Mouse (Mus musculus): ENCODE results near the gene Egln3. TPM values are rescaled to one million over a fixed set of nuclear protein-coding genes. Genes with fewer than 3 reads are reported as not detected.
A peak's percentile ranks its signal among the peaks of the same experiment; 100 is the strongest.

Egln3 gene
- polyA plus RNA-seq, 1 experiment from 2014 or later: 7.1 TPM

GRCm38 (mm10) chr12:54178323-54178722, 25.3 kb downstream of the Egln3 start:
- H3K36me3 ChIP-seq (ENCODE audit: control insufficient read depth, insufficient read depth): 0 out of 2 replicates have a peak, but pooled peaks cover 2% of the 10 kb centered on the region
- H3K27ac ChIP-seq (ENCODE audit: low read length): no peak overlapping the region
- no peaks in the 10 kb centered on the region for H3K27me3 ChIP-seq (replicated peaks; ENCODE audit: control insufficient read depth, insufficient read depth, low read length)
- no peak overlapping the region for H3K4me3 ChIP-seq (replicated peaks; ENCODE audit: low read length)
- WGBS: 50% methylated on average over 3 of the region's 3 CpGs
- no peak for ATAC-seq
- H3K4me1 ChIP-seq (replicated peaks; ENCODE audit: control insufficient read depth, insufficient read depth, low read length): no peaks in the 10 kb centered on the region
- no peak overlapping the region for H3K9ac ChIP-seq (replicated peaks; ENCODE audit: low read depth, low read length)
- no peaks in the 10 kb centered on the region for H3K9me3 ChIP-seq (ENCODE audit: control insufficient read depth, low read length)
- no peak overlapping the region for H3K4me2 ChIP-seq (ENCODE audit: low read length)

- ATAC-seq: no peak
Observed at GRCm38 (mm10) chr12:54168786-54169185, 34.9 kb downstream of the Egln3 start.

GRCm38 (mm10) chr12:54167737-54168136, 35.9 kb downstream of the Egln3 start:
- H3K4me3 ChIP-seq (replicated peaks; ENCODE audit: low read length): no peak overlapping the region
- peaks cover 3% of the 10 kb centered on the region for H3K4me1 ChIP-seq (replicated peaks; ENCODE audit: control insufficient read depth, insufficient read depth, low read length)
- no peaks in the 10 kb centered on the region for H3K27me3 ChIP-seq (replicated peaks; ENCODE audit: control insufficient read depth, insufficient read depth, low read length)
- H3K36me3 ChIP-seq (ENCODE audit: control insufficient read depth, insufficient read depth): no peaks in the 10 kb centered on the region
- no peak overlapping the region for H3K9ac ChIP-seq (replicated peaks; ENCODE audit: low read depth, low read length)
- WGBS: 87% methylated on average over 6 of the region's 6 CpGs
- H3K9me3 ChIP-seq (ENCODE audit: control insufficient read depth, low read length): no peaks in the 10 kb centered on the region
- no peak for ATAC-seq
- no peak overlapping the region for H3K27ac ChIP-seq (ENCODE audit: low read length)
- H3K4me2 ChIP-seq (ENCODE audit: low read length): no peak overlapping the region

More at GRCm38 (mm10) chr12:54168786-54169185, 34.9 kb downstream of the Egln3 start:
- no peaks in the 10 kb centered on the region for H3K36me3 ChIP-seq (ENCODE audit: control insufficient read depth, insufficient read depth)
- no peak overlapping the region for H3K9ac ChIP-seq (replicated peaks; ENCODE audit: low read depth, low read length)
- no peak overlapping the region for H3K4me2 ChIP-seq (ENCODE audit: low read length)
- H3K4me3 ChIP-seq (replicated peaks; ENCODE audit: low read length): no peak overlapping the region
- no peaks in the 10 kb centered on the region for H3K9me3 ChIP-seq (ENCODE audit: control insufficient read depth, low read length)
- 64% methylated on average over 4 of the region's 4 CpGs for WGBS
- H3K27ac ChIP-seq (ENCODE audit: low read length): no peak overlapping the region
- no peaks in the 10 kb centered on the region for H3K27me3 ChIP-seq (replicated peaks; ENCODE audit: control insufficient read depth, insufficient read depth, low read length)
- H3K4me1 ChIP-seq (replicated peaks; ENCODE audit: control insufficient read depth, insufficient read depth, low read length): no peaks in the 10 kb centered on the region

- WGBS: 40% methylated on average over 6 of the region's 6 CpGs
Observed at GRCm38 (mm10) chr12:54164724-54165050, 39.0 kb downstream of the Egln3 start.

GRCm38 (mm10) chr12:54164040-54164723, 39.5 kb downstream of the Egln3 start:
- Histone ChIP-seq H3K36me3 (ENCODE audit: control insufficient read depth, insufficient read depth) (no peaks in the 10 kb centered on the region), H3K9me3 (ENCODE audit: control insufficient read depth, low read length) (no peaks in the 10 kb centered on the region), H3K4me1 (replicated peaks; ENCODE audit: control insufficient read depth, insufficient read depth, low read length) (peaks cover 13% of the 10 kb centered on the region), H3K27me3 (replicated peaks; ENCODE audit: control insufficient read depth, insufficient read depth, low read length) (no peaks in the 10 kb centered on the region), H3K4me2 (ENCODE audit: low read length) (no peak overlapping the region), H3K9ac (replicated peaks; ENCODE audit: low read depth, low read length) (no peak overlapping the region), H3K27ac (ENCODE audit: low read length) (no peak overlapping the region), H3K4me3 (replicated peaks; ENCODE audit: low read length) (no peak overlapping the region)
- 20% methylated on average over 9 of the region's 9 CpGs for WGBS
- no peak for ATAC-seq

More at GRCm38 (mm10) chr12:54164724-54165050, 39.0 kb downstream of the Egln3 start:
- Histone ChIP-seq H3K36me3 (ENCODE audit: control insufficient read depth, insufficient read depth) (no peaks in the 10 kb centered on the region), H3K27me3 (replicated peaks; ENCODE audit: control insufficient read depth, insufficient read depth, low read length) (no peaks in the 10 kb centered on the region), H3K4me2 (ENCODE audit: low read length) (no peak overlapping the region), H3K27ac (ENCODE audit: low read length) (no peak overlapping the region), H3K4me3 (replicated peaks; ENCODE audit: low read length) (no peak overlapping the region), H3K9ac (replicated peaks; ENCODE audit: low read depth, low read length) (no peak overlapping the region), H3K9me3 (ENCODE audit: control insufficient read depth, low read length) (no peaks in the 10 kb centered on the region), H3K4me1 (replicated peaks; ENCODE audit: control insufficient read depth, insufficient read depth, low read length) (peaks cover 13% of the 10 kb centered on the region)
- ATAC-seq: no peak

GRCm38 (mm10) chr12:54163166-54163565, 40.5 kb downstream of the Egln3 start:
- Histone ChIP-seq H3K9me3 (ENCODE audit: control insufficient read depth, low read length) (no peaks in the 10 kb centered on the region), H3K4me2 (ENCODE audit: low read length) (peak overlapping the region; percentile 62), H3K4me1 (replicated peaks; ENCODE audit: control insufficient read depth, insufficient read depth, low read length) (peaks cover 13% of the 10 kb centered on the region), H3K4me3 (replicated peaks; ENCODE audit: low read length) (peak overlapping the region; percentile 34), H3K27ac (ENCODE audit: low read length) (no peak overlapping the region), H3K36me3 (ENCODE audit: control insufficient read depth, insufficient read depth) (no peaks in the 10 kb centered on the region), H3K9ac (replicated peaks; ENCODE audit: low read depth, low read length) (no peak overlapping the region), H3K27me3 (replicated peaks; ENCODE audit: control insufficient read depth, insufficient read depth, low read length) (no peaks in the 10 kb centered on the region)
- no peak for ATAC-seq
- WGBS: 23% methylated on average over 4 of the region's 4 CpGs

- Histone ChIP-seq H3K27me3 (replicated peaks; ENCODE audit: control insufficient read depth, insufficient read depth, low read length) (no peaks in the 10 kb centered on the region), H3K4me1 (replicated peaks; ENCODE audit: control insufficient read depth, insufficient read depth, low read length) (peaks cover 13% of the 10 kb centered on the region), H3K4me2 (ENCODE audit: low read length) (peak overlapping the region; percentile 62), H3K27ac (ENCODE audit: low read length) (no peak overlapping the region), H3K9me3 (ENCODE audit: control insufficient read depth, low read length) (no peaks in the 10 kb centered on the region), H3K4me3 (replicated peaks; ENCODE audit: low read length) (peak overlapping the region; percentile 34), H3K9ac (replicated peaks; ENCODE audit: low read depth, low read length) (peak overlapping the region; percentile 36; the same call in 1 of the 2 replicates), H3K36me3 (ENCODE audit: control insufficient read depth, insufficient read depth) (no peaks in the 10 kb centered on the region)
- ATAC-seq: peak; percentile 54
- WGBS: under 1% methylated on average over 16 of the region's 16 CpGs
Observed at GRCm38 (mm10) chr12:54162637-54163131, 41.0 kb downstream of the Egln3 start.

GRCm38 (mm10) chr12:54161468-54162202, 42.0 kb downstream of the Egln3 start:
- H3K4me3 ChIP-seq (replicated peaks; ENCODE audit: low read length): no peak overlapping the region
- no peak overlapping the region for H3K27ac ChIP-seq (ENCODE audit: low read length)
- no peaks in the 10 kb centered on the region for H3K36me3 ChIP-seq (ENCODE audit: control insufficient read depth, insufficient read depth)
- WGBS: 13% methylated on average over 5 of the region's 5 CpGs
- no peak overlapping the region for H3K4me2 ChIP-seq (ENCODE audit: low read length)
- H3K9ac ChIP-seq (replicated peaks; ENCODE audit: low read depth, low read length): no peak overlapping the region
- peaks cover 13% of the 10 kb centered on the region for H3K4me1 ChIP-seq (replicated peaks; ENCODE audit: control insufficient read depth, insufficient read depth, low read length)
- no peaks in the 10 kb centered on the region for H3K9me3 ChIP-seq (ENCODE audit: control insufficient read depth, low read length)
- peak; percentile 26; the same call in 1 of the 2 replicates for ATAC-seq
- no peaks in the 10 kb centered on the region for H3K27me3 ChIP-seq (replicated peaks; ENCODE audit: control insufficient read depth, insufficient read depth, low read length)

- ATAC-seq: no peak
- 90% methylated on average over 2 of the region's 2 CpGs for WGBS
- Histone ChIP-seq H3K4me1 (replicated peaks; ENCODE audit: control insufficient read depth, insufficient read depth, low read length) (peaks cover 13% of the 10 kb centered on the region), H3K36me3 (ENCODE audit: control insufficient read depth, insufficient read depth) (no peaks in the 10 kb centered on the region), H3K4me3 (replicated peaks; ENCODE audit: low read length) (no peak overlapping the region), H3K9me3 (ENCODE audit: control insufficient read depth, low read length) (peaks cover 4% of the 10 kb centered on the region), H3K4me2 (ENCODE audit: low read length) (no peak overlapping the region), H3K9ac (replicated peaks; ENCODE audit: low read depth, low read length) (no peak overlapping the region), H3K27ac (ENCODE audit: low read length) (no peak overlapping the region), H3K27me3 (replicated peaks; ENCODE audit: control insufficient read depth, insufficient read depth, low read length) (no peaks in the 10 kb centered on the region)
Observed at GRCm38 (mm10) chr12:54160279-54160678, 43.4 kb downstream of the Egln3 start.
